Mouse (Mus musculus) midbrain, embryonic 11.5 days (tissue): ENCODE measurements around the gene Efr3b. TPM values are rescaled to one million over a fixed set of nuclear protein-coding genes. Genes with fewer than 3 reads are reported as not detected.
"Not testable (repeated sequence)": the region's sequence is repeated elsewhere in the genome, so short reads cannot be mapped to it uniquely, and the experiment has no call there.

Experiments used
- ATAC-seq: fragments of 200-750 bp; cut with Nextera tagmentation; 2 replicates; pipeline ENCODE4 v1.8.0; 2017; ENCODE audit warnings: moderate TSS enrichment, moderate library complexity; ENCODE audit not compliant: low FRiP score
- DNase-seq: peaks from one replicate; pipeline ENCODE4 v3.0.0; 2015; ENCODE audit warnings: low spot score; ENCODE audit errors: missing footprints
- H3K27ac ChIP-seq: fragments of 300-500 bp; sonication (generic); 2 replicates; pipeline ENCODE4 v1.5.1; 2014; ENCODE audit warnings: low read depth, low read length
- H3K27me3 ChIP-seq: fragments of 300-500 bp; sonication (generic); 2 replicates; pipeline ENCODE4 v1.6.1; 2014; ENCODE audit warnings: mild to moderate bottlenecking, low read length, moderate library complexity, mixed read lengths; ENCODE audit not compliant: control insufficient read depth, insufficient read depth
- H3K36me3 ChIP-seq: fragments of 300-500 bp; sonication (generic); 2 replicates; pipeline ENCODE4 v1.6.1; 2014; ENCODE audit warnings: mild to moderate bottlenecking, low read length, moderate library complexity, mixed read lengths; ENCODE audit not compliant: control insufficient read depth, insufficient read depth
- H3K4me1 ChIP-seq: fragments of 300-500 bp; sonication (generic); 2 replicates; pipeline ENCODE4 v1.6.1; 2014; ENCODE audit warnings: low read length; ENCODE audit not compliant: control insufficient read depth, insufficient read depth
- H3K4me2 ChIP-seq: fragments of 300-500 bp; sonication (generic); 2 replicates; pipeline ENCODE4 v1.6.1; 2014; ENCODE audit warnings: mild to moderate bottlenecking, moderate library complexity
- H3K4me3 ChIP-seq: fragments of 300-500 bp; sonication (generic); 2 replicates; pipeline ENCODE4 v1.5.1; 2014; ENCODE audit warnings: low read depth, low read length
- H3K9ac ChIP-seq: fragments of 300-500 bp; sonication (generic); 2 replicates; pipeline ENCODE4 v1.6.1; 2014; ENCODE audit warnings: low read length
- H3K9me3 ChIP-seq: fragments of 300-500 bp; sonication (generic); 2 replicates; pipeline ENCODE4 v1.6.1; 2016; ENCODE audit warnings: low read length; ENCODE audit not compliant: control insufficient read depth
- WGBS: fragments of 180-500 bp; shearing (Covaris S2); extraction: QIAGEN DNeasy Blood & Tissue Kit; methylation state at CpG from one replicate; pipeline ENCODE4 v1.1.7; 2014; 5-methylcytosine and 5-hydroxymethylcytosine counted together
- polyA plus RNA-seq: library from polyadenylated mRNA; unstranded; fragments of >200 nt; fragmentation: Nextera tagmentation; extraction: Ambion mirVana; gene quantifications from 2 replicates; pipeline ENCODE4 v1.2.1, GENCODE M21; 2014

The Efr3b gene
- polyA plus RNA-seq, 1 experiment from 2014 or later = 11.7 TPM

- WGBS = 24% methylated on average over 6 of the region's 6 CpGs
- no peak overlapping the region for H3K27ac ChIP-seq
- no peaks in the 10 kb centered on the region; the same call in 1 of the 2 replicates for H3K36me3 ChIP-seq
- no peak overlapping the region for H3K9ac ChIP-seq
- peak overlapping the region; percentile 35; the same call in 1 of the 2 replicates for H3K4me3 ChIP-seq
- H3K27me3 ChIP-seq = no peaks in the 10 kb centered on the region; the same call in 1 of the 2 replicates
- H3K4me1 ChIP-seq = peaks cover 7% of the 10 kb centered on the region; the same call in 1 of the 2 replicates
- ATAC-seq (no peak), DNase-seq (no peak)
- H3K4me2 ChIP-seq = peak overlapping the region; percentile 76
- no peaks in the 10 kb centered on the region for H3K9me3 ChIP-seq
Observed at GRCm38 (mm10) chr12:3982257-3982656, 56.5 kb downstream of the Efr3b start.

- H3K36me3 ChIP-seq = no peaks in the 10 kb centered on the region; the same call in 1 of the 2 replicates
- ATAC-seq (peak; percentile 89), DNase-seq (peak; percentile 96)
- peak overlapping the region; percentile 35 for H3K4me3 ChIP-seq
- H3K9ac ChIP-seq = peak overlapping the region; percentile 44
- no peak overlapping the region for H3K27ac ChIP-seq
- peak overlapping the region; percentile 76 for H3K4me2 ChIP-seq
- WGBS = under 1% methylated on average over 40 of the region's 41 CpGs
- H3K4me1 ChIP-seq = peaks cover 7% of the 10 kb centered on the region; the same call in 1 of the 2 replicates
- no peaks in the 10 kb centered on the region; the same call in 1 of the 2 replicates for H3K27me3 ChIP-seq
- no peaks in the 10 kb centered on the region for H3K9me3 ChIP-seq
Observed at GRCm38 (mm10) chr12:3981350-3982131, 57.2 kb downstream of the Efr3b start.

- Histone ChIP-seq H3K9ac (no peak overlapping the region), H3K27me3 (no peaks in the 10 kb centered on the region; the same call in 1 of the 2 replicates), H3K36me3 (no peaks in the 10 kb centered on the region; the same call in 1 of the 2 replicates), H3K9me3 (no peaks in the 10 kb centered on the region), H3K4me1 (peaks cover 7% of the 10 kb centered on the region; the same call in 1 of the 2 replicates), H3K27ac (no peak overlapping the region), H3K4me2 (peak overlapping the region; percentile 76; the same call in 1 of the 2 replicates), H3K4me3 (no peak overlapping the region)
- DNase-seq (no peak), ATAC-seq (no peak; the same call in 1 of the 2 replicates)
- WGBS = 52% methylated on average over 1 of the region's 1 CpGs
Observed at GRCm38 (mm10) chr12:3980991-3981349, 57.7 kb downstream of the Efr3b start.

GRCm38 (mm10) chr12:3973169-3973568 lies 65.5 kb downstream of the Efr3b start:
- ATAC-seq, H3K9ac ChIP-seq, H3K4me1 ChIP-seq, DNase-seq, H3K9me3 ChIP-seq, H3K36me3 ChIP-seq, H3K27me3 ChIP-seq, H3K4me3 ChIP-seq, H3K4me2 ChIP-seq, H3K27ac ChIP-seq: not testable (repeated sequence)
- 90% methylated on average over 6 of the region's 6 CpGs for WGBS

- Histone ChIP-seq H3K27ac (no peak overlapping the region), H3K36me3 (peaks cover 2% of the 10 kb centered on the region; the same call in 1 of the 2 replicates), H3K4me3 (no peak overlapping the region), H3K27me3 (no peaks in the 10 kb centered on the region), H3K4me1 (no peaks in the 10 kb centered on the region), H3K9ac (no peak overlapping the region), H3K9me3 (no peaks in the 10 kb centered on the region), H3K4me2 (no peak overlapping the region)
- no peak for ATAC-seq
- 69% methylated on average over 9 of the region's 9 CpGs for WGBS
- no peak for DNase-seq
Observed at GRCm38 (mm10) chr12:3968380-3968779, 70.3 kb downstream of the Efr3b start.

- peaks cover 2% of the 10 kb centered on the region; the same call in 1 of the 2 replicates for H3K36me3 ChIP-seq
Observed at GRCm38 (mm10) chr12:3967196-3967595, 71.5 kb downstream of the Efr3b start.

GRCm38 (mm10) chr12:3960553-3960952 lies 78.2 kb downstream of the Efr3b start:
- WGBS = 52% methylated on average over 4 of the region's 4 CpGs
- DNase-seq = peak; percentile 88

More at GRCm38 (mm10) chr12:3967196-3967595, 71.5 kb downstream of the Efr3b start:
- 91% methylated on average over 4 of the region's 4 CpGs for WGBS
- Histone ChIP-seq H3K27ac (no peak overlapping the region), H3K9me3 (no peaks in the 10 kb centered on the region), H3K4me2 (no peak overlapping the region), H3K4me3 (no peak overlapping the region), H3K9ac (no peak overlapping the region), H3K27me3 (no peaks in the 10 kb centered on the region), H3K4me1 (no peaks in the 10 kb centered on the region)
- ATAC-seq = no peak
- no peak for DNase-seq

GRCm38 (mm10) chr12:3959791-3960543 lies 78.7 kb downstream of the Efr3b start:
- Histone ChIP-seq H3K27me3 (peaks cover 4% of the 10 kb centered on the region), H3K4me2 (peak overlapping the region; percentile 55), H3K4me1 (peaks cover 8% of the 10 kb centered on the region; the same call in 1 of the 2 replicates), H3K9me3 (no peaks in the 10 kb centered on the region), H3K4me3 (peak overlapping the region; percentile 48), H3K9ac (peak overlapping the region; percentile 74), H3K36me3 (no peaks in the 10 kb centered on the region), H3K27ac (peak overlapping the region; percentile 75)
- WGBS = 4% methylated on average over 53 of the region's 53 CpGs
- ATAC-seq (peak; percentile 98), DNase-seq (peak; percentile 99)

More at GRCm38 (mm10) chr12:3960553-3960952, 78.2 kb downstream of the Efr3b start:
- Histone ChIP-seq H3K27ac (peak overlapping the region; percentile 75; the same call in 1 of the 2 replicates), H3K9me3 (no peaks in the 10 kb centered on the region), H3K27me3 (no peaks in the 10 kb centered on the region), H3K36me3 (no peaks in the 10 kb centered on the region), H3K4me3 (peak overlapping the region; percentile 48), H3K4me2 (peak overlapping the region; percentile 55), H3K9ac (peak overlapping the region; percentile 74), H3K4me1 (peaks cover 8% of the 10 kb centered on the region; the same call in 1 of the 2 replicates)
- no peak for ATAC-seq
